Mouse (Mus musculus): ENCODE measurements around the gene Egfem1.

- TF ChIP-seq CTCF (IDR thresholded peaks at IDR 0.05; ENCODE audit: low read depth, low read length) (no peak), POLR2A (IDR thresholded peaks at IDR 0.05; ENCODE audit: borderline replicate concordance, low read depth, low read length) (no peak)
Measured at GRCm38 (mm10) chr3:29446081-29446480, 364.3 kb downstream of the Egfem1 start.

All from bone marrow macrophage, adult 2 months (primary cell).